ENCODE assay signal across 11 mouse cellular contexts in genomic region chr2:165721941-165722340, GRCm38 (mm10).
"Had no signal": no experiment of that assay in that cellular context is flagged by ENCODE, and none has a peak within 500 bp of the region (broad histone marks: within the 10 kb centered on the region; RNA-seq: fewer than 3 reads in every experiment).

No protein-coding gene starts in this region.

- H3K4me1 ChIP-seq: liver, embryonic 12.5 days had no signal

- H3K27me3 ChIP-seq: liver, embryonic 12.5 days had no signal

- H3K27ac ChIP-seq: kidney, postnatal 0 days; limb, embryonic 13.5 days; liver, embryonic 12.5 days; stomach, postnatal 0 days had no signal

- H3K9me3 ChIP-seq: limb, embryonic 13.5 days; liver, embryonic 12.5 days had no signal

- H3K36me3 ChIP-seq: limb, embryonic 13.5 days; liver, embryonic 12.5 days had no signal

- ATAC-seq: liver, embryonic 12.5 days had no signal

- H3K9ac ChIP-seq: limb, embryonic 13.5 days; liver, embryonic 12.5 days; lung, embryonic 14.5 days had no signal

- DNase-seq: kidney, adult 9 months; layer of hippocampus, adult 9-11 months; left cerebral cortex, postnatal 4 days; lung, embryonic 14.5 days; midbrain, embryonic 14.5 days; thymus, postnatal 14 days had no signal

- H3K4me2 ChIP-seq: limb, embryonic 13.5 days; liver, embryonic 12.5 days; lung, embryonic 14.5 days had no signal

- H3K4me3 ChIP-seq: limb, embryonic 13.5 days; liver, embryonic 12.5 days; myocyte had no signal
